Mouse (Mus musculus) urinary bladder, postnatal 36 days (tissue): Measurements from ENCODE around the gene Maml3.

Experiments used
- DNase-seq, 2 experiments: peaks; one replicate each; pipeline ENCODE4 v3.0.0; 2022; ENCODE audit warnings: low spot score in 2 of 2, mixed read lengths in 1 of 2

Gene Maml3

GRCm38 (mm10) chr3:52104636-52105151, at the start of gene Maml3:
Gene Maml3 (minus strand): TSS chr3:52105076.
- DNase-seq = peak; percentile 84 to 92

- DNase-seq = no peak
Observed at GRCm38 (mm10) chr3:52151155-52151554, 46.3 kb upstream of the Maml3 start.

- no peak for DNase-seq
Observed at GRCm38 (mm10) chr3:52148301-52148700, 43.4 kb upstream of the Maml3 start.

- DNase-seq = no peak
Observed at GRCm38 (mm10) chr3:52144776-52145460, 40.0 kb upstream of the Maml3 start.

- DNase-seq = no peak
Observed at GRCm38 (mm10) chr3:52143017-52143416, 38.1 kb upstream of the Maml3 start.

- DNase-seq = peak; percentile 30 to 75
Observed at GRCm38 (mm10) chr3:52140162-52140561, 35.3 kb upstream of the Maml3 start.

GRCm38 (mm10) chr3:52125421-52125820, 20.5 kb upstream of the Maml3 start:
- no peak for DNase-seq

- no peak for DNase-seq
Observed at GRCm38 (mm10) chr3:52120858-52121257, 16.0 kb upstream of the Maml3 start.

- DNase-seq = no peak
Observed at GRCm38 (mm10) chr3:52119216-52119615, 14.3 kb upstream of the Maml3 start.

- DNase-seq = no peak
Observed at GRCm38 (mm10) chr3:52115421-52115820, 10.5 kb upstream of the Maml3 start.

- DNase-seq = no peak
Observed at GRCm38 (mm10) chr3:52108027-52108426, 3.2 kb upstream of the Maml3 start.

- DNase-seq = no peak
Observed at GRCm38 (mm10) chr3:52105156-52105555, 280 bp upstream of the Maml3 start.

GRCm38 (mm10) chr3:52104208-52104607, 668 bp downstream of the Maml3 start:
- DNase-seq = no peak

GRCm38 (mm10) chr3:52103531-52104181, 1.2 kb downstream of the Maml3 start:
- DNase-seq = peak; percentile 51 to 52

- peak; percentile 75 to 79 for DNase-seq
Observed at GRCm38 (mm10) chr3:52102601-52103530, 2.0 kb downstream of the Maml3 start.

- peak; percentile 78 to 90 for DNase-seq
Observed at GRCm38 (mm10) chr3:52101977-52102600, 2.8 kb downstream of the Maml3 start.

GRCm38 (mm10) chr3:52101401-52101976, 3.4 kb downstream of the Maml3 start:
- DNase-seq = no peak

- DNase-seq = no peak
Observed at GRCm38 (mm10) chr3:52100926-52101325, 4.0 kb downstream of the Maml3 start.

GRCm38 (mm10) chr3:52100306-52100705, 4.6 kb downstream of the Maml3 start:
- DNase-seq = no peak

- DNase-seq = no peak
Observed at GRCm38 (mm10) chr3:52099286-52099685, 5.6 kb downstream of the Maml3 start.

- DNase-seq = no peak
Observed at GRCm38 (mm10) chr3:52091261-52091797, 13.5 kb downstream of the Maml3 start.
